Mouse (Mus musculus) retina, postnatal 1 day (tissue): ENCODE measurements around the gene Fbxw2.
"Not testable (repeated sequence)": the region's sequence is repeated elsewhere in the genome, so short reads cannot be mapped to it uniquely, and the experiment has no call there.

Experiments
- DNase-seq: peaks from one replicate; pipeline ENCODE4 v3.0.0-alpha.2; 2012

Fbxw2 gene

DNA sequence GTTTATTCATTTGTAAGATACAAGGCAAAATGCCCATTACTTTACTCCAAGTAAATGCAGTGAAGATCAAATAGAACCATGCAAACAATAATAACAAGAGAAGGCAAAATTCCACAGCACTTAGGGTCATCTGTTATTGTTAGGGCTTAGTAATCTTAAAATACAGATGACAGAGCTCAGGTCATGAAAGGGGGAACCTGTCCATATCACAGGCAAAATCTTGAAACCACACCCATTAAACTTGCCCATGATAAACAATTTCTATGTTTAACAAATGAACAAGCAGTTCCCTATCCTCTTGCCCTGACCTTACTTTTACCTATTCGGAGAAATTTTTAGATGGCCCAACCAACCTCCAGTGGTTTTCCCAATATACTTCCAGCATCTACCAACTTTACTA, 16.5 kb downstream of the Fbxw2 start:
- no peak for DNase-seq

DNA sequence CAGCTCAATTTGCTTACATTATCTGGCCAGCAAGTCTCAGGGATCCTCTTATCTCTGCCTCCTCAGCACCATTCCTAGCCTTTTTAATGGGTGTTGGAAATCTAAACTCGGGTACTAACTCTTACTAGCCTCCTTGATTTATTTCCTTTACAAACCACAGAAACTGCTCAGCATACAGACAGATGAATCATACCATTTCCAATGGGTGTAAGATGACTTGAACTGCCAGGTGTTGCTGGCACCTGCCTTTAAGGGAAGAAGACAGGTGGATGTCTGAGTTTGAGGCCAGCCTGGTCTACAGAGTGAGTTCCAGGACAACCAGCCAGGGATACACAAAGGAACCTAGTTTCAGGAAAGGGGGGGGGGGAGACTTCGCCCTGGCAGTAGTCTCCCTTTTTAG, 18.1 kb downstream of the Fbxw2 start:
- DNase-seq = no peak

DNA sequence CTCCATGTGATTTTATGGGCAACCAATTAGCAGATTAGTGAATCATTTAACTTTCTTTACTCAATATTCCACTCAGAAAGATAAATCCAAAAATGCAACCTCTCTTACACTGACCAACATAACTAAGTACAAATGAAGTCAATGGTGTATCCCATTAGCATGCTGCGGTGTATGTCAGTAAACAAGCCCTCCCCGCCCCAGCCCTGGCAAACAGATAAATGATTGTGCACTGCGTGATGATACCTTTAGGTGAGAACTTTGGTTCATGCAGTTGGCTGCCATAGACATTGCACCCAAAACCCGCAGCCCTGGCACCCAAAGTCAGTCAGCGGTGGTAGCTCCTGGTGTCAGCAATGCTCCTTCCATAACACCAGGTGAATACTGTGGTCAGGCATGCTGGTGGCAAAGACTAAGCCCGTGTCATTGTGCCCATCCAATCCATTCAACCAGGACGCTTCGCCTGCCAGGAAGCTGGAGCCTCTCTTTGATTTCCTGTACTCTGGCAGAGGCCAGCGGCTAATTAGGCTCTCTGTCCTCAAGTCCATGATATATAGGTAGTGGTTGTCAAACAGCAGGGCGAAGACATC, 20.7 kb downstream of the Fbxw2 start:
- no peak for DNase-seq

DNA sequence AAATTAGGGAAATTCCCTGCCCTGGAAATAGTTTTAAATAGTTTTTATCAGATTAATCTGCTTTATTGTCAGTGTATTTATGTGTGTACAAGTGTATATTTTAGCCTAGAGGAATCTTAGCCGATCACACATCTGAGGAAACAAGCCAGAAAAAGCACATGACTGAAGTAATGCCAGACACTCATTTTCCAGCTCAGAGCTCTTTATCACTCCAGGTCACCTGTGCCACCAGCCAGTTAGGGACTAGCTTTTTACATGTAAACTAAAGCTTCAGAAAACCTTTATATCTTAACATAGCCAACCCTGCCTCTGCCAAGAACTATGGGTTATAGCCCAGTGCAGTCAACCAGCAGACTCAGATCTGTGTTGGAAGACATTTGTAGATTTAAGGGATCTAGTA, 21.3 kb downstream of the Fbxw2 start:
- no peak for DNase-seq

DNA sequence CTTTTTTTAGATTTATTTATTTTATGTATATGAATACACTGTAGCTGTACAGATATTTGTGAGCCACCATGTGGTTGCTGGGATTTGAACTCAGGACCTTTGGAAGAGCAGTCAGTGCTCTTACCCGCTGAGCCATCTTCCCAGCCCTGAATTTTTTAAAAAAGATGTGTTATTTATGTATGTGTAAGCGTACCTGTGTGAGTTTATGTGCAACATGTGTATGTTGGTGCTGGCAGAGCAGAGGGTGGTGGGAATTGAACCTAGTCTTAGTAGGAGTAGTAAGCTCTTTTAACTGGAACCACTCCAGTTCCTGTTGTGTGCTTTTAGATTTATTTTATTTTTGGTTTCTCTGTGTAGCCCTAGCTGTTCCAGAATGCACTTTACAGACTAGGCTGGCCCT, 21.9 kb downstream of the Fbxw2 start:
- no peak for DNase-seq

DNA sequence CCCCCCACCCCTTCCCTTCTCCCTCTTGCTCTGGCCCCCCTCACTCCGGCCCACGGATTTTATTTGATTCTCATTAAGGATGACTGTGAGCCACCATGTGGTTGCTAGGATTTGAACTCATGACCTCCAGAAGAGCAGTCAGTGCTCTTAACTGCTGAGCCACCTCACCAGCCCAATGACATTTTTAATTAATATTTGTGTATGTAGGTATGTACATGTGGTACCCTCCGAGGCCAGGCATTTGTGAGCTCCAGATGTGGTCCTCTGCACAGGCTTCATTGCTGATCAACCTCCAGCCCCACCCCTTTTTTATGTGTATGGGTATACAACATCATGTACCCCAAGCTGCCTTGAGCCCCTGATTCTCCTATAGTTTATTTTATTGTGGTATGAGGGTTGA, 22.4 kb downstream of the Fbxw2 start:
- no peak for DNase-seq

DNA sequence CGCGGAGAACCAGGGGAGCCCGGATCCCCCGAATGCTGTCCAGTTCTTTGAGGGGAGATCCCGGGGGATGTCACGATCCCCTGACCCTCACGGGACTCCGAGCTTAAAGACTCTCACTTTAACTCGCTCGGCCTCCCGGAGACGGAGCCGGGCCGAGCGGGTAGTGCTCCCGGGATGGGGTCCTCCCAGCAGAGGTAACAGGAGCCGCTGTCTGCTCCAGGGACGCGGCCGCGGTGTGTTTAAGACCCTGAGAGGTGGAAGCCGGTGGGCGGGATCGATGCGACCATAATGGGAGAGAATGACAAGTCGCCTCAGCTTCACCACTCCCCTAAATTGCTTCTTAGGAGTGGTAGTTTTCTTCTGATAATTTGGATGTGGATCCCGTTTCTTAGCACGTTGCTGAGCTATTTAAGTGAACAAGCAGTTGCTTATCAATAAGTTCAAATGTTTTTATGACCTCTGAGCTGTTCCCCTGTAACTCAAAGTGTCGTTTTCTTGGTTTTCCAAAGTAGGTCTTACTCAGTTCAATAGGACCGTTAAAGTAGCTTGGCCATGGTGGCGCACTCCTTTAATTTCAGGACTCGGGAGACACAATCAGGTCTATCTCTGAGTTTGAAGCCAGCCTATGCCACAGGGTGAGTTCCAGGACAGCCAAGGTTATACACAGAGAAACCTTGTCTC, 23.4 kb downstream of the Fbxw2 start:
- DNase-seq = peak; percentile 29

DNA sequence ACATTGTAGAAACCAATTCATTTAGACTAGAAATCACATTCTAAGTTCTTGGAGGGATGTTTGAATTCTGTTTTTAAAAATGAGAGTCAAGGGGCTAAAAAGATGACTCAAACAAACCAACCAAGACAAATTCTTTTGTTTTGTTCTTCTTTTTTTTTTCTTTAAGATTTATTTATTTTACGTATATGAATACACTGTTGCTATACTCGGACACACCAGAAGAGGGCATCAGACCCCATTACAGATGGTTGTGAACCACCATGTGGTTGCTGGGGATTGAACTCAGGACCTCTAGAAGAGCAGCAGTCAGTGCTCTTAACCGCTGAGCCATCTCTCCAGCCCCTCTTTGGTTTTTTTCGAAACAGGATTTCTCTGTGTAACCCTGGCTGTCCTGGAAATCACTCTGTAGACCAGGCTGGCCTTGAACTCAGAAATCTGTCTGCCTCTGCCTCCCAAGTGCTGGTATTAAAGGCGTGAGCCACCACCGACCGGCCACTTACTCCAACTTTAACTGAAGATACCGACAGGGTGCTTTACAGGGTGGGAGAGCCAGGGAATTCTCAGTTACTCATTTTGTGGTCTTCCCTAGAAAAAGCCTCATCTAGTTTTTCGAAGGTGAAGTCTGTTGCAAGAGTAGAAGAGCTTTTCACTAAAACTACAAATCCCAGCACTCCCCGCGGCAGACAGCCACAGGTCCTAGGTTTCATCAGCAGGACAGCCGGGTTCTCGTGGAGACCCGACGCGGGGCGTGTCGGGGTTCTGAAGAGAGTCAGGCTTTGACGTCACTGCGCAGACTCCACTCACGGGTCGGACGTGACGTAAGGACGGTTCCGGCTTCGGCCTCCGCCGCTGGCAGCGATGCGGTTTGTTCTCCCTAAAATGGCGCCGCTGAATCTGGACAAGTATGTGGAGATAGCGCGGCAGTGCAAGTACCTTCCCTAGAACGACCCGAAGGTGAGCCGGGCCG, 24.3 kb downstream of the Fbxw2 start:
- DNase-seq = peak; percentile 99

DNA sequence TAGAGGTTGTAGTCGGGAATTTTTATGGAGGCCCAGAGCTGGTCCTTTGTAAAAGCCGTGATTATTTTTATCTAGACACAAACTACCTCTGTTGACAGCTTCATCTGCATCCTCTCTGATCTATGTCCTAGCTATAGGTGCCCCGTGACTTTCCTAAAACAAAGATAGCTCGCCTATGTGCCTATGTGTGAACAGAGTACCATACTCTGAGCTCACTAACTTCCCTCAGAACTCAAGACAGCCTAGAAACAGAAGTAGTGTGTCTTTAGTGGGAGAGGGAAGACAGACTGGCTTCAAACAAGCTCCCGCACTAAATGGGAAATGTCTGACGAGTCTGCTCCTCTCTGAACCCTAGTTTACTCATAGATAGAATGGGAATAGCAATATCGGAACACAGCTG, 25.7 kb downstream of the Fbxw2 start:
- DNase-seq = no peak

DNA sequence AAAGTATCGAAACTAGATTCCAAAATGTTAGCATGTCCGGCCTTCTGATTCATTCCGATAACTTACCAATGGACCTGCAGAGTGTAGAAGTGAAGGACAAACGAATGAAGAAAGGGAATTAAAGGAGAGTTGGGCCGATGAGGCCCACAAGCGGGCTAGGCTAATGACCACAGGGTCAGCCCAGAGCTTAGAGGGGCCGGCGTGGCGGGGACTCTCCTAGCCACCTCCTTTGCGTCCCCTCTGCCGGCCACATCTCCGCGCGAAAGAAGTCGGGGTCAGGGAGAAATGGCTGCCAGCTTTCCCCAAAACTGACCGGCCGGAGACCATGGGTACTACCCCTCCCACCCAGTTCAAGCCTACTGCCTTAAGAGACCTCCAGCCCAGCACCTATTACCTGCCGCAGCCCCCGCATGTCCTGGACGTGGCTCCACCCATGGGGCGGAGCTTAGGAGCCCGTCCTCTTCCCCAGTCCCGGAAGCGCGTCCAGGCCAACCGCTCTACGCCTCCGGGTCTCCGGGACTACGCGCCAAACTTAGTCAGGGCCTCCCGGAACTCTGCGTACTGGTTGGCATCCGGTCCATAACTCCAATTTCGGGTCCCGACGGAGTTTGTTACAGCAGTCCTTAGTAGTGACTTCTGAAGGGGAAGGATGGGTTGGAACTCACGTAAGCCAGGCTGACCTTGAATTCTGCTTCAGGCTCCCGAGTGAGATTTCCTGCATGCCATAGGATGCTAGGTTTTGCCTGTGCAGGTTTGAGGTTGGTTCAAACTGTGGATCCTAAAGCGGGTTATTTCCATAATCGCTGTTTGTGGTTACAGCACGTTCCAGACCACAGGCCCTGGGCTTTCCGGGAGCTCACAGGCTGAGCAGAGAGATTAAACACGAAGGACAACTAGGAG, 26.5 kb downstream of the Fbxw2 start, which contains the start of gene Rabepk:
Rabepk (minus strand) TSS at position 556 of the 900 bp plus-strand sequence.
- peak; percentile 87 for DNase-seq

DNA sequence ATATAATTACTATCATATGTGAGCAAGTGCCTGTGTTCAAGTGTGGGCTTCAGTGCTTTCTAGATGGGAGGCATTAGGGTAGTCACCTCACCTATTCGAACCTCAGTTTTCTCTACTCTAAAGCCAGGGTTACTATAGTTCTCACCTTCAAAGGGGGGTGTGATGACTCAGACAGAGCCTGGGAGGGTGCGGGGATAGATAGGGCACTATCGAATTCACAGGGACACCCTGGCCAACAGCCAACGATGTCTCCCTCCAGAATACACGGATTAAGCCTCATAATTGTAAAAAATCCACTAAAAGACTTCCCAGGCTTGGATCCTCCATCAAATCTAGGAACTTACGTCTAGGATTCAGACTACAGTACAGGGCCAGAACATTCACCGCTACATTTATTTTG, 30.7 kb downstream of the Fbxw2 start:
- DNase-seq = no peak

DNA sequence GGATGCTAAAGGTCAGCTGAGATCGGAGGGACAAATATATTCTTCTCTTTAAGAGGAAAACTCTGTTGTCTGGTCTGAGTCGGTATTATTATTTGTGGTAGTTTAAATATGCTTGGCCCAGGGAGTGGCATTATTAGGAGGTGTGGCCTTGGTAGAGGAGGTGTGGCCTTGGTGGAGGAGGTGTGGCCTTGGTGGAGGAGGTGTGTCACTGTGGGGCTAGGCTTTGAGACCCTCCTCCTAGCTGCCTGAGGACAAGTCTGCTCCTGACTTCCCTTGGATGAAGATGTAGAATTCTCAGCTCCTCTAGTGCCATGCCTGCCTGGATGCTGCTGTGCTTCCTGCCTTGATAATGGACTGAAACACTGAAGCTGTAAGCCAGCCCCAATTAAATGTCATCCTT, 31.6 kb downstream of the Fbxw2 start:
- DNase-seq = no peak

DNA sequence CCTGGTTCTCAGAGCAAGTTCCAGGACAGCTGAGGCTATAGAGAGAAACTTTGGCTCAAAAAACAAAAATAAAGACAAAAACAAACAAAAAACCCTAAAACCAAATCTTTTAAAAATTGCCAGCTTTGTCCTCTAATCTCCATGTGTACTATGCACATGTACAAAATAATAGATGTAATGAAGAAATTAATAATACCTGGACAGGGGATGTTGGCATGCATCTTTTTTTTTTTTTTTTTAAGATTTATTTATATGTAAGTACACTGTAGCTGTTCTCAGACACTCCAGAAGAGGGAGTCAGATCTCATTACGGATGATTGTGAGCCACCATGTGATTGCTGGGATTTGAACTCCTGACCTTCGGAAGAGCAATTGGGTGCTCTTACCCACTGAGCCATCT, 33.6 kb downstream of the Fbxw2 start:
- not testable (repeated sequence) for DNase-seq

DNA sequence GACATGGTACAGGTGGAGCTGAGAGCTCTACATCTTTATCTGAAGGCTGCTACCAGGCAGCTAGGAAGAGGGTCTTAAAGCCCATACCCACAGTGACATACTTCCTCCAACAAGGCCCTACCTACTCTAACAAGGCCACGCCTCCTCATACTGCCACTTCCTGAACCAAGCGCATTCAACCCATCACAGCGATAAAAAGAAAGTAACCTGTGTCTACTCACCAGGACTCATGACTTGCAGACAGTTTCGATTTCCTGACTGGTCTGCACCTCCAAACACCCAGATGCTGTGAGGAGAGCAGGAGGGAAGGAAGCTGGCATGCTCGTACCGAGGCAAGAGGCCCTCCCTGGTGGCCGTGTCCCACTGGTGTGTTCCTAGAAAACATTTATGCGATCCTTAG, 35.8 kb downstream of the Fbxw2 start:
- DNase-seq = no peak

DNA sequence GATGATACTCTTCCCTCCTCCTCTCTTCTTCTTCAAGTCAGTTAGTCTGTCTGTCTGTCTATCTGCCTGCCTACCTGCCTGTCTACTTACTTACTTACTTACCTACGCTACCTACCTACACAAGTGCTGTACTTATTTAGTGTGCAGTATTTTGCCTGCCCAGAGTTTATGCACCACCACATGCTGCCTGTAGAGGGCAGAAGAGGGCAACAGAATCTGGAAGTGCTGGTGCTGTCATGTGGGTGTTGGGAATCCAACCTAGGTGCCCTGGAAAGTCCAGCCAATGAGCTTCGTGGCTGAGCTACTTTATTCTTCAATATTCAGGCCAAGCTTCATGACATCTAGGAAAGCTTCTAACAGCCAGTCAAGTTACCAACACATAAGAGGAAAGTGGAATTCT, 42.0 kb downstream of the Fbxw2 start:
- peak; percentile 65 for DNase-seq

DNA sequence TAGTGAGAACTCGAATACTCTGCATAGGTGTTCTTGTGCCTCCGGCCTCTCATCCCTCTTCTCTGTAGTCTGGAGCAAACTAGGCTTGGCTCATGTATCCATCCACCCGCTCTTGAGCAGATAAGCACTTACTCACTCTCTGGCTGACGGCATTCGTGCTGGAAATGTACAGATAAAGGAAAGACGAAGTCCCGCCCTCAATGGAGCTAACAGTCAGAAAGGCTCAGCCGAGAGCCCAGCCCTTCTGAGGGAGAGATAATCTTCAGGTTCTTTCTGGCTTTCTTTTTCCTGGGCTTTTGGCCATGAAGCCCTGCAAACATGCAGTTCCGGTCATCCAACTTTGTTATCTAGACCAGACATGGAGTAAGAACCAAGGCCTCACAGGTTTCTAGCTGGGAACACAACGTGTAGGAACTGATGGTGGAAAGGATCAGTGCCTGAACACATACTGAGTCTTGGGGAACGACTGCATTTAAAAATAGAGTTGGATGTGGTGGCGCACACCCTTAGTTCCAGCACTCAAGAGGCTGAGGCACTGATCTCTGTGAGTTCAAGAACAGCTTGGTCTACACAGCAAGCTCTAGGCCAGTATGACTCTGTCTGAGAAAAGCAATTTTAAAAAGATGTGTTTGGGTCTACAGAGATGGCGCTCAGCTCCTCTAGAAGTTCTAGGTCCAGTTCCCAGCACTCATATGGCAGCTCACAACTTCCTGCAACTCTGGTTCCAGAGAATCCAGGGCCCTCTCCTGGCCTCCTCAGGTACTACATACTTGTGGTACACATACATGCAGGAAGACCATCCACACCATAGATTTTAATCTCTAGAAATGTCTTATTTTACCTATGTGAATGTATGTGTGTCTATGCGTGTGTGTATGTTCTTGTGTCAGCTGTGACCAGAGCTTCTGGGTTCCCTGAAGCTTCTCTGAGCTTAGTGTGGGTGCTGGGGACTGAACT, 42.8 kb downstream of the Fbxw2 start:
- no peak for DNase-seq

DNA sequence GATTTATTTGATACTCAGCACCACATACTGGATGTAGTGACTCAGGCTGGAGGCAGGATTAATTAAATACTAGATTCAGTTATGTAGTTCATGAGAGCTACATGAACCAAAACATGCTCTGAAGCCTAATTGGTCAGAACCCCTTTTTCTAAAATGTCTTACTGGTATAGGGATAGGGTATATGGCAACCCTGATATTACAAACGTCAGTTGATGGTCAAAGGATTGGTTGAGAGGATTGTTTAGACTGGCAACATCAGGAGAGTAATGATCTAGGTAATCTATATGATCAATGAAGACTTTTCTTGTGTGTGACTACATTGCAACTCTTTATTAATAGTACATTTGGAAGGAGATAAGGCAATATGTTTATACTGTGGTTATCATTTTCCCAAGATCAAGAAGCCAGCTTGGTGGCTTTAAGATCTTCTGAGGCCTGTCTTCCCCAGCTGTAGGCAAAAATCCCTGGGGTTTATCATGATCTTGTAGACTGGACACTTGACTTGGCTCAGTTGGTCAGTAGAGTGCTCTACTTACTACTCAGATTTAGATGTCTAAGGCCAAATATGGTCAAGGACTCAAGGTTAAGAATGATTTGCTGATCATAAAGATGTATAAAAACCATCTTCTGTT, 48.8 kb downstream of the Fbxw2 start:
- DNase-seq = no peak

DNA sequence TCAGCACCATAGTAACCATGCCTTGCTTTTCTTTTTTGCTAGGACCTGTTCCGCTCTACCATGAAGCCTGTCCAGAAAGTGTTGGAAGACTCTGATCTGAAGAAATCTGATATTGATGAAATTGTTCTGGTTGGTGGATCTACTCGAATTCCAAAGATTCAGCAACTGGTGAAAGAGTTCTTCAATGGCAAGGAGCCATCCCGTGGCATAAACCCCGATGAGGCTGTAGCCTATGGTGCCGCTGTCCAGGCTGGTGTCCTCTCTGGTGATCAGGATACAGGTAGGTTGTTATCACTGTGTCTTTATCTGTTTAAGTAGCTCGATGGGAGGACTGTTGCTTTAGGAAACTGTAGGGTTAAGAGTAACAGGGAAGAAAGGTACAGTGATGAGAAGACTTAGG, 51.6 kb downstream of the Fbxw2 start:
- DNase-seq = no peak

DNA sequence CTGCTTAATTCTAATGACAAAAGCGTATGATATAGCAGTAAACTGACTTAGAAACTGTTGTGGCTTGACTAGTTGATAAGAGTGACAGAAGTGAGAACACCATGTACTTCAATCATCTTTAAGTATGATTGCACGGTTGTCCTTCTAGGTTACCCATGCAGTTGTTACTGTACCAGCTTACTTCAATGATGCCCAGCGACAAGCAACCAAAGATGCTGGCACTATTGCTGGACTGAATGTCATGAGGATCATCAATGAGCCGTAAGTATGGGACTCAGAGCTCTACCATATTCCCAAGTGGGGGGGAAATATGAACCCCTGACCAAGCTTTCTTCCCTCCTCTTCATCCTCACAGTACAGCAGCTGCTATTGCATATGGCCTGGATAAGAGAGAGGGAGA, 52.4 kb downstream of the Fbxw2 start:
- no peak for DNase-seq

DNA sequence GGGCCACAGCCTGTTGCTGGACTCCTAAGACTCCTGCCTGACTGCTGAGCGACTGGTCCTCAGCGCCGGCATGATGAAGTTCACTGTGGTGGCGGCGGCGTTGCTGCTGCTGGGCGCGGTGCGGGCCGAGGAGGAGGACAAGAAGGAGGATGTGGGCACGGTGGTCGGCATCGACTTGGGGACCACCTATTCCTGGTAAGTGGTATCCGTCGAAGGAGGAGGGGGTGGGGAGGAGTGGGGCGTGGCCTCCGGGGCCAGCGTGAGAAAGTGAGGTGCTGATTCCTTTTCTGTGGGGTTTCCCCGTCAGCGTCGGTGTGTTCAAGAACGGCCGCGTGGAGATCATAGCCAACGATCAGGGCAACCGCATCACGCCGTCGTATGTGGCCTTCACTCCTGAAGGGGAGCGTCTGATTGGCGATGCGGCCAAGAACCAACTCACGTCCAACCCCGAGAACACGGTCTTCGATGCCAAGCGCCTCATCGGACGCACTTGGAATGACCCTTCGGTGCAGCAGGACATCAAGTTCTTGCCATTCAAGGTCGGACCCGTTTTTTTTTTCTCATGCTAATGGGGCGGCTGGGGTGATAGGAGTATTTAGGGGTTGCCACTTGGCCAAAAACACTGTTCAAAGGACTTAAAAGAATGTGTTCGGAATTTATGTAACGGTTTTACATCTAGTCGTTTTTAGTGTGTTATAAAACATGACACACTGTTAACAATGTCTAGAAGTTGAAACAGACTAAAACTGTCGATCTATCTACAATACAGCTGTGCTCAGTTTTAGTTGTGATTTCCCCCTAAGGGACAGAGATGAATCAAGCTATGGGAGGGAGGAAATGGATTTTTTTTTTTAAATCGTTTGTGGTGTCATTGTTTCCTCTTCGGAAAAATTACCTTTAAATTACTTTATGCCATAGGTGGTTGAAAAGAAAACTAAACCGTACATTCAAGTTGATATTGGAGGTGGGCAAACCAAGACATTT, 53.6 kb downstream of the Fbxw2 start:
- no peak for DNase-seq
